Mouse (Mus musculus) heart, adult 2 months (tissue): ENCODE data around the gene Dynlt1c.
"Not testable (repeated sequence)": the region's sequence is repeated elsewhere in the genome, so short reads cannot be mapped to it uniquely, and the experiment has no call there.

Experiments
- CTCF ChIP-seq: fragments of 200-600 bp; IDR thresholded peaks from 2 replicates; pipeline ENCODE4 v1.8.1; 2022; ENCODE audit warnings: antibody characterized with exemption, mild to moderate bottlenecking, moderate library complexity
- EP300 ChIP-seq: fragments of 200-500 bp; IDR thresholded peaks from 2 replicates; pipeline ENCODE4 v1.6.1; 2011; ENCODE audit warnings: low read depth, low read length, control low read depth; ENCODE audit not compliant: insufficient read depth

GRCm38 (mm10) chr17:6598356-6598755 lies 3.1 kb upstream of the Dynlt1c start:
- not testable (repeated sequence) for TF ChIP-seq EP300, CTCF
